25 mouse cellular contexts compared by ENCODE assay signal in the genomic region with DNA sequence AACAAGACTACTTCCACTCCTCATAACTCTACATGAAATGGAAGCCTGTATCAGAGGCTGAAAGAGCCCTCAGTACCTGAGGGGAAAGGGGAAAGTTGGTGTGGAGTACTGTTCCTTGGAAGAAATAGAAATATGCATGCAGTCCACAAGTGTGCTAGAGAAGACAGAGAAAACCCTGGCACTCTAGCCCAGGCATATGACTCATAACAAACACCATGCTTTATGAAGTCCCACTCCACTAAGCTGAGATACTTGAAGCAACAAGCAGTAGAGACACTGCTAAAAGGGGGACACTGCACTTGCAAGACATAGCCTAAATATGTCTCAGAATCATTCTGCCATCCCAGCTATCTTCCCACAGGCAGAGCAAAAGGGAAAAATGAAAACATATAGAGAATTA.
"Had no signal": no experiment of that assay in that cellular context is flagged by ENCODE, and none has a peak within 500 bp of the region (broad histone marks: within the 10 kb centered on the region; RNA-seq: fewer than 3 reads in every experiment).

No protein-coding gene starts in this region.

- H3K27ac ChIP-seq: gastrocnemius, adult 2 months; heart, embryonic 13.5 days; heart, embryonic 15.5 days; hindbrain, embryonic 13.5 days; hindbrain, embryonic 15.5 days; hindbrain, postnatal 0 days; kidney, postnatal 0 days; limb, embryonic 13.5 days; limb, embryonic 15.5 days; liver, embryonic 12.5 days; liver, embryonic 14.5 days had no signal

- H3K9me3 ChIP-seq: heart, embryonic 13.5 days; heart, embryonic 15.5 days; hindbrain, embryonic 13.5 days; hindbrain, embryonic 15.5 days; limb, embryonic 13.5 days; limb, embryonic 15.5 days; liver, embryonic 12.5 days had no signal

- H3K9ac ChIP-seq: heart, embryonic 13.5 days; heart, embryonic 15.5 days; hindbrain, embryonic 13.5 days; hindbrain, embryonic 15.5 days; limb, embryonic 13.5 days; limb, embryonic 15.5 days; liver, embryonic 12.5 days; liver, embryonic 14.5 days had no signal

- H3K4me1 ChIP-seq: heart, embryonic 13.5 days; heart, embryonic 15.5 days; hindbrain, embryonic 15.5 days; limb, embryonic 13.5 days; limb, embryonic 15.5 days; liver, embryonic 12.5 days had no signal

- H3K27me3 ChIP-seq: heart, embryonic 13.5 days; heart, embryonic 15.5 days; hindbrain, embryonic 13.5 days; hindbrain, embryonic 15.5 days; limb, embryonic 13.5 days; limb, embryonic 15.5 days; liver, embryonic 12.5 days had no signal

- ATAC-seq: hindbrain, postnatal 0 days; intestine, postnatal 0 days; liver, embryonic 12.5 days had no signal

- DNase-seq: gastrocnemius, adult 2 months; gastrocnemius, postnatal 10 days; gastrocnemius, postnatal 25 days; heart, adult 18-20 months; heart, postnatal 14 days; heart, postnatal 36 days; kidney, adult 18-20 months; kidney, adult 8-10 months; kidney, postnatal 14 days; kidney, postnatal 36 days; layer of hippocampus, adult 9-11 months; layer of hippocampus, postnatal 36 days; left cerebral cortex, postnatal 4 days had no signal

- H3K36me3 ChIP-seq: heart, embryonic 13.5 days; heart, embryonic 15.5 days; hindbrain, embryonic 13.5 days; hindbrain, embryonic 15.5 days; limb, embryonic 13.5 days; limb, embryonic 15.5 days; liver, embryonic 12.5 days had no signal

- H3K4me3 ChIP-seq: gastrocnemius, adult 2 months; heart, embryonic 13.5 days; heart, embryonic 15.5 days; hindbrain, embryonic 13.5 days; hindbrain, embryonic 15.5 days; limb, embryonic 13.5 days; limb, embryonic 15.5 days; liver, embryonic 12.5 days had no signal

- H3K4me2 ChIP-seq: heart, embryonic 11.5 days; heart, embryonic 13.5 days; heart, embryonic 15.5 days; hindbrain, embryonic 13.5 days; hindbrain, embryonic 15.5 days; limb, embryonic 13.5 days; limb, embryonic 15.5 days; liver, embryonic 12.5 days had no signal
